Mouse (Mus musculus) spleen, adult 10 weeks (tissue): Measurements from ENCODE around the gene Heatr1. TPM values are rescaled to one million over a fixed set of nuclear protein-coding genes. Genes with fewer than 3 reads are reported as not detected.

Source experiments
- polyA plus RNA-seq: library from polyadenylated mRNA; stranded (reverse); fragments of 350-450 nt; fragmentation: Illumina TruSeq; extraction: RNeasy Lipid Tissue Mini Kit (QIAGEN cat#74804); gene quantifications from one replicate; pipeline ENCODE4 v1.2.3, GENCODE M21; 2015; ENCODE audit warnings: low replicate concordance; ENCODE audit not compliant: insufficient read depth

Gene Heatr1
- polyA plus RNA-seq, result 57.3 TPM

DNA sequence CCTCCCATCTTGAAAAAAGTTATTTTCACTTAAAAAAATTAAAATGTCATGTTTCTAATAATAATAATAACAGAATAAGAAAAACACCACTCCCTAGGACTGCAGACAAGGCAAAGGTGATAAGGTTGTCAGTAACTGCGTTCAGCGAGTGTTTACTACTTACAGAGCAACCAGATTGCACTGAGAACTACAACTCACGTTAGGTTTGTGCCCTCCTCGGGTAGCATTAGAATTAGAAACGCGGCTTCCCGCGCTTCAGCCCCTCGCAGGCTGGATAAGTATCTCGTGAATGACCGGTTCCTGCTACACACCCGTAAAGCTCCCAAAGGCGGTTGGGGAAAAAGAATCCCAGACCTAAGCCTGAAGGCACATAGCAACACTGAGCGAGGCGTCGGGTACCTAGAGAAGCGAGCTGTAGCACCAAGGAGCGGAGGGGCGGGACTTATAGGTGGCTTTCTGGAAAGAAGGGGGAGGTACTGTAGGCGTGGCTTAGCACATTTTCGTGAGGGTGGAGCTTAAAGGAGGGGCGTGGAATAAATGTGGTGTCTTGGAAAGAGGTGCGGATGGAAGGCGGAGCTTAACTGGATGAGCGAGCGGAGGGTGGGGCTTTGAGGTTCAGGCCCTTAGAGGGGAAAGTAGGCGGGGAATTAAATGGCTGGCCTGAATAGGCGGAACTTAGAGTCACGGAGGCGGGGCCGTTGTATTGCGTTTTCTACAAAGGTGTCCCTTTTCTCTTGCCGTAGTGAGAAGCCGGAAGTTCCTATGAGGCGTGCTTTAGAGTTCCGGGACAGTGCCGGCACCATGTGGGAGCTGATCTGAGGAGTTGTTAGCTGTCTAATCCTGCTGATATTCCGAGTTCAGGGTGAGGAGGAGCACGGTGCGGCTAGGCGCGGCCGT lies at the start of gene Heatr1:
Heatr1 (plus strand) TSS at position 419 of the 897 bp plus-strand sequence.

DNA sequence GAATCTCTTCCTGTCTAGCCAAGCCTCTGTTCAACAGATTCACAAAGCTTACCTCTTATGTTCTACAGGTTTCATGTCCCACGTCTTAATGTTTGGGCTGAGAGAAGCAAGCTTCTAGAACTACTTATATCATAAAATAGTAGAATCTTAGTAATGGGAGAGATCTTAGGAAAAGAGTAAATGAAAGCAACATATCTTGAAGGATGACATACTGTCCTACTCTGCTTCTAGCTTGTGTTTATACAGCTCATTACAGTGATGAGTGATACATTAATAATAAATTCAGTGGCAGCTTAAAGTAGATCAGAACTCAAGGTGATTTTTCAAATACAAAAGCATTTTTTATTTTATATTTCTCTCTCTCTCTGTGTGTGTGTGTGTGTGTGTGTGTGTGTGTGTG lies 70.0 kb downstream of the Heatr1 start, which contains the start of gene Lgals8:
Lgals8 (minus strand) TSS at position 101 of the 400 bp plus-strand sequence.

Other genes starting within 250 kb of the Heatr1 start
- 27.7 TPM for gene Mtr, start 136.9 kb upstream of the Heatr1 start, polyA plus RNA-seq
- 1.4 TPM for gene Actn2, start 54.3 kb upstream of the Heatr1 start, polyA plus RNA-seq
- 151 TPM for gene Lgals8, start 69.9 kb downstream of the Heatr1 start, polyA plus RNA-seq
- 11.2 TPM for gene Edaradd, start 125.4 kb downstream of the Heatr1 start, polyA plus RNA-seq
- gene Ero1lb, start 170.8 kb downstream of the Heatr1 start, polyA plus RNA-seq, result 84.7 TPM